Mouse (Mus musculus) kidney, adult 2 months (tissue): ENCODE results near the gene Nomo1.

Source experiments
- CTCF ChIP-seq: fragments of 200-500 bp; conservative IDR thresholded peaks from 2 replicates; pipeline ENCODE4 v1.5.1; 2011; ENCODE audit warnings: low read depth, mild to moderate bottlenecking, control low read depth, low read length, moderate library complexity, mixed read lengths; ENCODE audit not compliant: insufficient read depth, insufficient read length
- POLR2A ChIP-seq: fragments of 200-500 bp; IDR thresholded peaks from one replicate; pipeline ENCODE4 v1.6.1; 2011; ENCODE audit warnings: low read depth, low read length, control low read depth

- TF ChIP-seq POLR2A = no peak
- TF ChIP-seq CTCF = no peak
These were observed 96.1 kb downstream of the Nomo1 start for GRCm38 (mm10) chr7:46129463-46130179.
